Mouse (Mus musculus) MEL (cell line): Measurements from ENCODE around the gene D130043K22Rik. TPM values are rescaled to one million over a fixed set of nuclear protein-coding genes. Genes with fewer than 3 reads are reported as not detected.

Experiments
- DNase-seq: peaks from one replicate; pipeline ENCODE4 v3.0.0; 2011; ENCODE audit warnings: low read depth, low spot score
- H3K27ac ChIP-seq: 2 replicates; pipeline ENCODE4 v1.5.1; 2012; ENCODE audit warnings: low read depth, mild to moderate bottlenecking, control low read depth, low read length, moderate library complexity; ENCODE audit not compliant: control insufficient read depth
- H3K27me3 ChIP-seq, 2 experiments: fragments of 150-350 bp in 1 of 2; sonication (generic) in 1 of 2; 2 replicates each; pipeline ENCODE4 v1.6.1; 2012; ENCODE audit warnings: low read length in 2 of 2, mild to moderate bottlenecking in 2 of 2, improper control_type of control experiment in 1 of 2, moderate library complexity in 1 of 2; ENCODE audit not compliant: insufficient read depth in 2 of 2, control insufficient read depth in 1 of 2
- H3K36me3 ChIP-seq, 2 experiments: 2 replicates each; pipeline ENCODE4 v1.6.1; 2012 to 2014; ENCODE audit warnings: low read length in 2 of 2, improper control_type of control experiment in 1 of 2, inconsistent platforms in 1 of 2, mild to moderate bottlenecking in 1 of 2; ENCODE audit not compliant: insufficient read depth in 2 of 2, control insufficient read depth in 1 of 2
- H3K4me1 ChIP-seq, 2 experiments: fragments of 150-350 bp in 1 of 2; sonication (generic) in 1 of 2; 2 replicates each; pipeline ENCODE4 v1.6.1; 2012; ENCODE audit warnings: low read length in 2 of 2, improper control_type of control experiment in 1 of 2, mild to moderate bottlenecking in 1 of 2; ENCODE audit not compliant: insufficient read depth in 2 of 2, control insufficient read depth in 1 of 2
- H3K4me3 ChIP-seq, 2 experiments: fragments of 150-350 bp in 1 of 2; sonication (generic) in 1 of 2; 2 replicates each; pipeline ENCODE4 v1.5.1; 2012; ENCODE audit warnings: low read depth in 2 of 2, low read length in 2 of 2, mild to moderate bottlenecking in 2 of 2, moderate library complexity in 2 of 2, control low read depth in 1 of 2, improper control_type of control experiment in 1 of 2; ENCODE audit not compliant: control insufficient read depth in 1 of 2, insufficient read depth in 1 of 2
- H3K79me2 ChIP-seq: 2 replicates; pipeline ENCODE4 v1.6.1; 2012; ENCODE audit warnings: mild to moderate bottlenecking, low read length, moderate library complexity; ENCODE audit not compliant: control insufficient read depth, poor library complexity, insufficient read depth
- H3K9ac ChIP-seq: 2 replicates; pipeline ENCODE4 v1.6.1; 2012; ENCODE audit warnings: low read depth, mild to moderate bottlenecking, control low read depth, low read length, moderate library complexity; ENCODE audit not compliant: control insufficient read depth, poor library complexity, severe bottlenecking
- H3K9me3 ChIP-seq: fragments of 150-350 bp; sonication (generic); replicated peaks from 2 replicates; pipeline ENCODE4 v1.6.1; 2012; ENCODE audit warnings: mild to moderate bottlenecking, low read length, improper control_type of control experiment, moderate library complexity; ENCODE audit not compliant: insufficient read depth
- CHD1 ChIP-seq: IDR thresholded peaks from 2 replicates; pipeline ENCODE4 v1.6.1; 2012; ENCODE audit warnings: low read depth, mild to moderate bottlenecking, inconsistent platforms, low read length, improper control_type of control experiment
- CTCF ChIP-seq, 3 experiments: IDR thresholded peaks in 2 of 3; conservative IDR thresholded peaks in 1 of 3; 2 replicates each; pipeline ENCODE4 v1.5.1; 2011 to 2012; ENCODE audit warnings: low read length in 3 of 3, low read depth in 2 of 3, mild to moderate bottlenecking in 2 of 3, improper control_type of control experiment in 1 of 3, inconsistent platforms in 1 of 3, mixed read lengths in 1 of 3, moderate library complexity in 1 of 3; ENCODE audit not compliant: control insufficient read depth in 1 of 3, insufficient read depth in 1 of 3, poor library complexity in 1 of 3, severe bottlenecking in 1 of 3
- ELF1 ChIP-seq: IDR thresholded peaks from 2 replicates; pipeline ENCODE4 v1.6.1; 2014; ENCODE audit warnings: low read depth, mild to moderate bottlenecking, inconsistent platforms, low read length, improper control_type of control experiment, moderate library complexity
- EP300 ChIP-seq, 2 experiments: IDR thresholded peaks; 2 replicates each; pipeline ENCODE4 v1.6.1; 2011; ENCODE audit warnings: improper control_type of control experiment in 2 of 2, low read length in 2 of 2, low read depth in 1 of 2, mild to moderate bottlenecking in 1 of 2
- ETS1 ChIP-seq: IDR thresholded peaks from 2 replicates; pipeline ENCODE4 v1.6.1; 2012; ENCODE audit warnings: low read depth, mild to moderate bottlenecking, inconsistent platforms, low read length, improper control_type of control experiment, moderate library complexity
- HCFC1 ChIP-seq: IDR thresholded peaks from 2 replicates; pipeline ENCODE4 v1.6.1; 2012; ENCODE audit warnings: low read depth, mild to moderate bottlenecking, inconsistent platforms, low read length, improper control_type of control experiment, moderate library complexity
- MAFK ChIP-seq: IDR thresholded peaks from 2 replicates; pipeline ENCODE4 v1.6.1; 2011; ENCODE audit warnings: low read depth, mild to moderate bottlenecking, low read length, improper control_type of control experiment, borderline replicate concordance
- MAX ChIP-seq: IDR thresholded peaks from 2 replicates; pipeline ENCODE4 v1.6.1; 2011; ENCODE audit warnings: low read length, improper control_type of control experiment
- MEF2A ChIP-seq: IDR thresholded peaks from 2 replicates; pipeline ENCODE4 v1.6.1; 2014; ENCODE audit warnings: low read depth, mild to moderate bottlenecking, inconsistent platforms, low read length, improper control_type of control experiment; ENCODE audit not compliant: poor library complexity, insufficient replicate concordance, severe bottlenecking; ENCODE audit errors: extremely low read depth
- MXI1 ChIP-seq: IDR thresholded peaks from 2 replicates; pipeline ENCODE4 v1.6.1; 2011; ENCODE audit warnings: mild to moderate bottlenecking, low read depth, low read length, improper control_type of control experiment
- NELFE ChIP-seq: IDR thresholded peaks from 2 replicates; pipeline ENCODE4 v1.6.1; 2011; ENCODE audit warnings: low read depth, low read length, improper control_type of control experiment
- POLR2AphosphoS5 ChIP-seq: IDR thresholded peaks from 2 replicates; pipeline ENCODE4 v1.6.1; 2012; ENCODE audit warnings: low read depth, borderline replicate concordance, mild to moderate bottlenecking, inconsistent platforms, low read length, moderate library complexity, mixed read lengths
- RAD21 ChIP-seq: IDR thresholded peaks from 2 replicates; pipeline ENCODE4 v1.6.1; 2011; ENCODE audit warnings: mild to moderate bottlenecking, low read depth, low read length, improper control_type of control experiment
- RCOR1 ChIP-seq: IDR thresholded peaks from 2 replicates; pipeline ENCODE4 v1.6.1; 2012; ENCODE audit warnings: low read depth, mild to moderate bottlenecking, inconsistent platforms, low read length, improper control_type of control experiment
- SMC3 ChIP-seq: IDR thresholded peaks from 2 replicates; pipeline ENCODE4 v1.6.1; 2011; ENCODE audit warnings: low read depth, low read length, improper control_type of control experiment
- TAL1 ChIP-seq: IDR thresholded peaks from 2 replicates; pipeline ENCODE4 v1.6.1; 2012; ENCODE audit warnings: mild to moderate bottlenecking, inconsistent platforms, low read length, moderate library complexity, mixed read lengths
- TBP ChIP-seq: IDR thresholded peaks from 2 replicates; pipeline ENCODE4 v1.8.0; 2011; ENCODE audit warnings: low read depth, low read length, improper control_type of control experiment
- USF1 ChIP-seq: IDR thresholded peaks from 2 replicates; pipeline ENCODE4 v1.6.1; 2014; ENCODE audit warnings: low read depth, mild to moderate bottlenecking, inconsistent platforms, low read length, improper control_type of control experiment, moderate library complexity
- ZC3H11A ChIP-seq: IDR thresholded peaks from 2 replicates; pipeline ENCODE4 v1.6.1; 2012; ENCODE audit warnings: low read depth, mild to moderate bottlenecking, inconsistent platforms, low read length, improper control_type of control experiment
- ZMIZ1 ChIP-seq: IDR thresholded peaks from 2 replicates; pipeline ENCODE4 v1.6.1; 2012; ENCODE audit warnings: low read depth, mild to moderate bottlenecking, inconsistent platforms, low read length, improper control_type of control experiment, moderate library complexity
- polyA plus RNA-seq, 2 experiments: library from polyadenylated mRNA; stranded (reverse) in 1 of 2; unstranded in 1 of 2; fragments of >175 nt in 1 of 2; fragments of >200 nt in 1 of 2; gene quantifications; 2 replicates each; pipeline versions ENCODE4 v1.2.1 to v1.2.4; 2012; ENCODE audit warnings: low replicate concordance in 2 of 2, low read depth in 1 of 2; ENCODE audit not compliant: insufficient read length in 2 of 2, insufficient read depth in 1 of 2, missing spikeins in 1 of 2
- total RNA-seq: library from RNA; depleted of rRNA; stranded (reverse); fragments of 300-350 nt; gene quantifications from 2 replicates; pipeline ENCODE4 v1.2.3, GENCODE M21; 2012

Gene D130043K22Rik
- total and polyA plus RNA-seq, 3 experiments, result not detected

DNA sequence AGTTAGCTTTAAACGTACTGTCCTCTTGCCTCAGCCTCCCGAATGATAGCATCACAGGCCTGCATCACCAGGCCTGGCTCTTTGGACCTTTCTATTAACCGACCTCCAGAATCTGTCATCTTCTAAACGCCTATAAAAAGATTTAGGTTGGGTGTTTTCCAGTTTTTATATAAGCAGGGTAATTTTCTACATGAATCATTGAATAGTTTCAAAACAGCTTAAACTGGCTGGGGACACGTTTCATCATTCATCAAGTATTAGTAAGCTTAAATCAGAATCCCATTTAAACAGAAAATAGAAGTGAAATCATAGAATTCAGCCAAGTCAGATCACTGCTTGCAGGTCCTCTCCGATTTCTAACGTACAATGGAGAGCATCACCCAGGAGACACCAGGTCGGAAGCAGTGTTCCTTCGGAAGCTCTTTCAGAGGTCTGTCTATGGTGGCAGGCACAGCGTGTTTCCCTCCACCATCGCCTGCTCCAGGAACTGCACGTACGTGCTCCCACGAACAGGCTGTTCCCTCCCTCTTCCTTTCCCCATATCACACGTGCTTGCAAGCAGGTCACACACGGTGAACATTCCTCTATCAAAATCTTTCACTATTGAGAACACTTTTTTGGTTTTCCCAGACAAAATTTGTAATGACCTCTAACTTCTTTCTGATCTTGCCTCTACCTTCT is 22.1 kb upstream of the D130043K22Rik start:
- Histone ChIP-seq H3K9me3 (no peaks in the 10 kb centered on the region), H3K4me1 (no peaks in the 10 kb centered on the region), H3K9ac (no peak overlapping the region), H3K4me3 (no peak overlapping the region), H3K27me3 (no peaks in the 10 kb centered on the region), H3K27ac (no peak overlapping the region), H3K79me2 (no peaks in the 10 kb centered on the region), H3K36me3 (no peaks in the 10 kb centered on the region)
- no peak for DNase-seq
- TF ChIP-seq MXI1 (no peak), MEF2A (no peak), EP300 (IDR thresholded peaks at IDR 0.05; ENCODE audit: low read depth in 1 of 2, low read length in 2 of 2) (no peak), SMC3 (no peak), HCFC1 (no peak), ETS1 (no peak), MAX (no peak), POLR2AphosphoS5 (no peak), USF1 (no peak), ELF1 (no peak)

GRCm38 (mm10) chr13:24824647-24825046 is 20.3 kb upstream of the D130043K22Rik start:
- Histone ChIP-seq H3K9me3 (no peaks in the 10 kb centered on the region), H3K27me3 (no peaks in the 10 kb centered on the region), H3K4me3 (no peak overlapping the region), H3K9ac (no peak overlapping the region), H3K79me2 (peaks cover under 1% of the 10 kb centered on the region; the same call in 1 of the 2 replicates), H3K27ac (no peak overlapping the region), H3K4me1 (no peaks in the 10 kb centered on the region), H3K36me3 (peaks cover 0 to under 1% of the 10 kb centered on the region in 2 experiments; a peak in 1 of 4 replicates)
- DNase-seq, result no peak
- TF ChIP-seq ZC3H11A (no peak), TAL1 (no peak), POLR2AphosphoS5 (no peak), ETS1 (no peak), TBP (no peak)

DNA sequence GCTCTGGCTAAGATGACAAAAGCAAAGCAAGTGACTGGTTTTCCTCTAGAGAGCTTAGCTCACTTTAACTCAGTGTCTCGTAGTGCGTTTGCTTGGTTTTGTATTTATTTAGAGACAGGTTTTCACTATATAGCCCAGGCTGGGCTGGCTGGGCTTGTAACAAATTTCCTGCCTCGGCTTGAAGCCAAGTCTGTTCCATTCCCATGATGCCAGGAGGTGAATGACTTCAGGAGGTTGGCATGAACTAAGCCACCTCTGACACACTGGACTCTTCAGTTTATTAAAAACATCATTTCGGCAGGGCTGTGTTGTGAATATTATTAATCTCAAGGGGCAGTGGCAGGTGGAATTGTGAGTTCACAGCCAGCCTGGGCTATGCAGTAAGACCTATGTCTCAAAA is 19.3 kb upstream of the D130043K22Rik start:
- Histone ChIP-seq H3K27me3 (no peaks in the 10 kb centered on the region), H3K36me3 (peaks cover 0 to 4% of the 10 kb centered on the region in 2 experiments; a peak in 1 of 4 replicates), H3K9me3 (no peaks in the 10 kb centered on the region), H3K79me2 (peaks cover 5% of the 10 kb centered on the region), H3K4me3 (no peak overlapping the region), H3K9ac (no peak overlapping the region), H3K27ac (no peak overlapping the region), H3K4me1 (no peaks in the 10 kb centered on the region)
- no peak for TF ChIP-seq ZMIZ1
- TF ChIP-seq RAD21, result no peak
- TF ChIP-seq MAX, result no peak
- TF ChIP-seq CTCF (IDR thresholded peaks at IDR 0.05 in 2 of 3, conservative IDR thresholded peaks at IDR 0.05 in 1 of 3; ENCODE audit: control insufficient read depth in 1 of 3, insufficient read depth in 1 of 3, low read depth in 2 of 3, low read length in 3 of 3, poor library complexity in 1 of 3, severe bottlenecking in 1 of 3), result no peak
- TF ChIP-seq RCOR1, result no peak
- TF ChIP-seq MAFK, result no peak
- no peak for TF ChIP-seq NELFE
- no peak for TF ChIP-seq CHD1
- TF ChIP-seq ELF1, result no peak
- DNase-seq, result no peak
